Comparison of ENCODE assay signal across 8 mouse cellular contexts in genomic region chr15:81465901-81466737, GRCm38 (mm10). TPM values are rescaled to one million over a fixed set of nuclear protein-coding genes. Genes with fewer than 3 reads are reported as not detected.
DNase-seq lines count a peak whose midpoint lies in the region; ATAC-seq and TF ChIP-seq lines count a peak whose summit lies in the region.

Rbx1 (plus strand) TSS chr15:81466296.

- H3ac ChIP-seq in myocyte (ENCODE audit: control insufficient read depth, insufficient read length), result peak within 1 kb of the TSS; percentile 33

- TF ChIP-seq CTCF in liver, adult 2 months (IDR thresholded peaks at IDR 0.05; ENCODE audit: low read depth, low read length), result no peak

- H3K9me3 ChIP-seq in heart, embryonic 11.5 days (replicated peaks; ENCODE audit: control insufficient read depth, low read length), result no peaks in the 10 kb centered on the region
- H3K9me3 ChIP-seq in kidney, embryonic 16.5 days (ENCODE audit: low read length), result peaks cover 12% of the 10 kb centered on the region; the same call in 1 of the 2 replicates

- H3K27ac ChIP-seq in heart, embryonic 11.5 days (ENCODE audit: low read depth, low read length), result peak within 1 kb of the TSS; percentile 87
- H3K27ac ChIP-seq in kidney, embryonic 16.5 days (ENCODE audit: low read length), result peak within 1 kb of the TSS; percentile 89
- H3K27ac ChIP-seq in liver, adult 2 months (replicated peaks; ENCODE audit: insufficient read depth, low read depth, low read length), result peak within 1 kb of the TSS; percentile 89

- peak; percentile 98 to 99 for DNase-seq in B cell, adult 2 months
- DNase-seq in brain, adult 2 months (ENCODE audit: low read depth, low spot score), result peak; percentile 99
- DNase-seq in liver, adult 2 months (ENCODE audit: extremely low read depth, low read depth, low spot score), result peak; percentile 84
- DNase-seq in splenic B cell, adult 2 months (ENCODE audit: low read depth, low spot score), result peak; percentile 99

- H3K79me2 ChIP-seq in liver, adult 2 months (ENCODE audit: control insufficient read depth, insufficient read depth, low read length), result peaks cover 6% of the 10 kb centered on the region; the same call in 1 of the 2 replicates
- peaks cover 31% of the 10 kb centered on the region for H3K79me2 ChIP-seq in myocyte (ENCODE audit: control insufficient read depth, insufficient read depth)

- peak within 1 kb of the TSS; percentile 79 for H3K9ac ChIP-seq in heart, embryonic 11.5 days (ENCODE audit: low read depth, low read length)
- H3K9ac ChIP-seq in kidney, embryonic 16.5 days (replicated peaks; ENCODE audit: low read length), result peak within 1 kb of the TSS; percentile 78
- H3K9ac ChIP-seq in liver, adult 2 months (ENCODE audit: low read depth, low read length), result peak within 1 kb of the TSS; percentile 80

- peak within 1 kb of the TSS; percentile 64 for H3K4me3 ChIP-seq in heart, embryonic 11.5 days (ENCODE audit: low read depth, low read length)
- peak within 1 kb of the TSS; percentile 71 for H3K4me3 ChIP-seq in kidney, embryonic 16.5 days (ENCODE audit: low read length)
- peak within 1 kb of the TSS; percentile 89 for H3K4me3 ChIP-seq in liver, adult 2 months (ENCODE audit: insufficient read depth, low read depth, low read length)
- peak within 1 kb of the TSS; percentile 61 for H3K4me3 ChIP-seq in myocyte

- TF ChIP-seq POLR2A in liver, adult 2 months (IDR thresholded peaks at IDR 0.05; ENCODE audit: extremely low read depth, insufficient read depth, low read length), result peak; percentile 53; the same call in 1 of the 2 replicates
- peak; percentile 58 for TF ChIP-seq POLR2A in myocyte (IDR thresholded peaks at IDR 0.05; ENCODE audit: insufficient read length, low read depth)

- H3K27me3 ChIP-seq in heart, embryonic 11.5 days (ENCODE audit: control insufficient read depth, insufficient read depth, low read length), result no peaks in the 10 kb centered on the region
- H3K27me3 ChIP-seq in kidney, embryonic 16.5 days (ENCODE audit: insufficient read depth, low read length), result no peaks in the 10 kb centered on the region
- no peaks in the 10 kb centered on the region for H3K27me3 ChIP-seq in liver, adult 2 months (ENCODE audit: control insufficient read depth, insufficient read depth, low read length)
- H3K27me3 ChIP-seq in myocyte (ENCODE audit: control insufficient read depth, insufficient read depth, insufficient read length), result no peaks in the 10 kb centered on the region
- H3K27me3 ChIP-seq in splenic B cell, adult 2 months (ENCODE audit: control insufficient read depth, insufficient read depth, low read length, poor library complexity, severe bottlenecking), result no peaks in the 10 kb centered on the region

- WGBS in heart, embryonic 11.5 days (ENCODE audit: insufficient replicate concordance), result under 1% methylated on average over 60 of the region's 62 CpGs
- WGBS in kidney, embryonic 16.5 days, result under 1% methylated on average over 62 of the region's 62 CpGs
- under 1% methylated on average over 60 of the region's 62 CpGs for WGBS in liver, adult 2 months

- peaks cover 8% of the 10 kb centered on the region for H3K4me1 ChIP-seq in heart, embryonic 11.5 days (ENCODE audit: control insufficient read depth, insufficient read depth, low read length)
- peaks cover 11% of the 10 kb centered on the region for H3K4me1 ChIP-seq in kidney, embryonic 16.5 days (ENCODE audit: insufficient read depth, low read length)
- peaks cover 9% of the 10 kb centered on the region; the same call in 1 of the 2 replicates for H3K4me1 ChIP-seq in liver, adult 2 months (ENCODE audit: control insufficient read depth, insufficient read depth, low read length)

- ATAC-seq in erythroblast, adult 5-6 weeks (replicated peaks; ENCODE audit: low FRiP score, poor library complexity, severe bottlenecking), result peak; percentile 94
- peak; percentile 97 for ATAC-seq in heart, embryonic 11.5 days (replicated peaks; ENCODE audit: insufficient number of reproducible peaks, low FRiP score, low TSS enrichment)
- ATAC-seq in kidney, embryonic 16.5 days (ENCODE audit: low FRiP score, low TSS enrichment), result peak; percentile 99

- H3K4me2 ChIP-seq in heart, embryonic 11.5 days, result peak within 1 kb of the TSS; percentile 75
- H3K4me2 ChIP-seq in kidney, embryonic 16.5 days (replicated peaks; ENCODE audit: low read depth, low read length), result peak within 1 kb of the TSS; percentile 74
- H3K4me2 ChIP-seq in myocyte (ENCODE audit: low read depth), result peak within 1 kb of the TSS; percentile 83

- H3K36me3 ChIP-seq in heart, embryonic 11.5 days (ENCODE audit: control insufficient read depth, insufficient read depth, low read length), result peaks cover 19% of the 10 kb centered on the region
- H3K36me3 ChIP-seq in kidney, embryonic 16.5 days (ENCODE audit: insufficient read depth, low read length), result peaks cover 28% of the 10 kb centered on the region
- H3K36me3 ChIP-seq in liver, adult 2 months (ENCODE audit: control insufficient read depth, insufficient read depth, low read length), result peaks cover 10% of the 10 kb centered on the region
- H3K36me3 ChIP-seq in myocyte (ENCODE audit: control insufficient read depth, insufficient read depth), result peaks cover 15% of the 10 kb centered on the region
- peaks cover 6% of the 10 kb centered on the region; the same call in 1 of the 2 replicates for H3K36me3 ChIP-seq in splenic B cell, adult 2 months (ENCODE audit: control insufficient read depth, insufficient read depth, low read length, poor library complexity, severe bottlenecking)

TF ChIP-seq in myocyte, 11 proteins besides CTCF, POLR2A, EP300 and RAD21:
- TF ChIP-seq MAX (IDR thresholded peaks at IDR 0.05; ENCODE audit: low read depth) (no peak), SRF (IDR thresholded peaks at IDR 0.05; ENCODE audit: control insufficient read depth, insufficient read length, low read depth) (peak; percentile 82), POLR2AphosphoS2 (IDR thresholded peaks at IDR 0.05; ENCODE audit: insufficient read length, low read depth) (peak; percentile 77)
TF ChIP-seq in myocyte: peak in this region for 2.

RNA-seq across cellular contexts. Expression of gene Rbx1, which starts in this region (rescaled TPM):
- 52.7 and 66.1 TPM in 2 replicates for total RNA-seq in erythroblast, adult 5-6 weeks (2015; ENCODE audit: low replicate concordance)
- 38.1 and 39.2 TPM in 2 replicates for total RNA-seq in erythroblast, adult 5-6 weeks (2017; ENCODE audit: low replicate concordance)
- 397 and 442 TPM in 2 replicates for polyA plus RNA-seq in heart, embryonic 11.5 days (2014; fragmentation: Nextera tagmentation; extraction: Ambion mirVana)
- 423 and 428 TPM in 2 replicates for polyA plus RNA-seq in kidney, embryonic 16.5 days (2015; fragmentation: Nextera tagmentation; extraction: Ambion mirVana)
- total RNA-seq in liver, adult 2 months (2014; rRNA removed), result 45.5 and 59.3 TPM in 2 replicates
- 52.3 and 55.4 TPM in 2 replicates for polyA plus RNA-seq in liver, adult 2 months (2012; rRNA removed)
- polyA plus RNA-seq in myocyte (2012; fragmentation: generic; extraction: Trizol), result 326 TPM

Comparison
In these comparisons a context has a peak if more than half of its experiments do, and no peak if none do; other contexts are left out.
1. Peak in every context shown above with its lines: DNase-seq, ATAC-seq, H3K4me3 ChIP-seq and H3K27ac ChIP-seq.